Mouse (Mus musculus): Measurements from ENCODE around the gene Prss23.

Gene Prss23

DNA sequence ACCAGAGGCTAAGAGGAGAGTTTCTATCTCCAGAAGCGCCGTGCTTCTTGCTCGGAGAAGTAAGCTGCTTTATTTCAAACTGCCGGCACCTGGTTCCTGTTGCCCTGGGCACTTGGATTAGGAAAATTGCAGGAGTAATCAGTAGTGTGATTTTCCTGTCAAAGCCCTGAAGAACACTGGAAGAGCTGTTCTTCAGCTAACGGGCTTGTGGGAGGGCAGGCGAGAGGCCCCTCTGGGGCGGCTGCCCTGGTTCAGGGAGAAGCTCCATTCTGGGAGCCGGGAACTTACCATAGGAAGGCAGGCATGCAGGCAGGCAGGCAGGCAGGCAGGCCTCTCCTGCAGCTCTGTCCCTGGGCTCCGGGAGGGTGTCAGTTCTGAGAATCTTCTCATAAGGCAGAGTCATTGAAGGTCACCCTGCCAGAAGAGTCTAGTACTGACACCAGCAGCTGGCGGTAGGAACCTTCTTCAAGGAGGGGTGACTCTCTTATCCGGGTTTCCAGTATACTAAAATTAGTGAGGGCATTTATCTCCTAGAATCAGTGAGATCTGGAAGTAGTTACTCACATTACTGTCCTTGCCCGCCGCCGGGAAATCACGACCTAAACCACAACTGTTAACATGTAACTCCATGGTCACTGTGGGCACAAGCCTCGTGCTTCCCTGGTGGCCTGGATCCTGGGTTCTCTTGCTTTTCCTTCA, at the start of gene Prss23:
Gene Prss23, minus strand, starts transcription at position 457 of the 699 bp plus-strand sequence.
- in situ Hi-C loops (cut with MboI, MseI), result no loop called here

DNA sequence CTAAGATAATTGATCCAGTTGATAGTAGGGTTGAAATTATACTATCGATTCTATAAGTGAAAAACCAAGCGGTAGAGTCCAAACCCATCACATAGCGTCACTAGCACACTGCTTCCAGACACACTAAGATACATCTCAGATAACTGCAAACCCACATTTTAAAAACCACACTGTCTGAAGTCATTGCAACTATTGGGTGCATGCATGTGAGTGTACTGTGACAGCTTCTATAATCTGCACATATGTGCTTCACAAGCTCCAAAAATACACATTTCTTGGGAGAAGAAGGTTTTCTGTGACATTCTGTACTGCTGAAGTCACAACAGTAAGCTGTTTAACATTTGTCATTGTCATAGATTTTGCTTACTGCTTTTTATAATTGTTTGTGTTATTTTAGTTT, 49.1 kb upstream of the Prss23 start:
- in situ Hi-C loops (cut with MboI, MseI), result no loop called here

DNA sequence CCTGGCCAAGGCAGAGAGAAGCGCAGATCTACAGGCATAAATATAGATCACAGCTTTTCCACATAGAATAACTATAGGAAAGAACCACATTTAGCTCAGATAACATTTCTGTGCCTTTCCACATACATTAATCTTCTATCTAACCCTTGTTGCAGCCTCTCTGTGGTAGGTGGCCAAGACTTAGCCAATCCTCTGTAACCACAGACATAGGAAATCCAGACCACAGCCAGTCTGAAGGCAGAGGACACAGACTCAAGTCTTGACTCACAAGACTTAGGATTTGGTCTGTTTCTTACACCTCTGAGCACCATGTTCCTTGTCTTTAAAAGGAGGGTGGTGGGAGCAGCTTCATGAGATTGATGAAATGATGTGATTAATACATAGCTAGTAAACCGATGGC, 37.6 kb upstream of the Prss23 start:
- in situ Hi-C loops (cut with MboI, MseI), result no loop called here

DNA sequence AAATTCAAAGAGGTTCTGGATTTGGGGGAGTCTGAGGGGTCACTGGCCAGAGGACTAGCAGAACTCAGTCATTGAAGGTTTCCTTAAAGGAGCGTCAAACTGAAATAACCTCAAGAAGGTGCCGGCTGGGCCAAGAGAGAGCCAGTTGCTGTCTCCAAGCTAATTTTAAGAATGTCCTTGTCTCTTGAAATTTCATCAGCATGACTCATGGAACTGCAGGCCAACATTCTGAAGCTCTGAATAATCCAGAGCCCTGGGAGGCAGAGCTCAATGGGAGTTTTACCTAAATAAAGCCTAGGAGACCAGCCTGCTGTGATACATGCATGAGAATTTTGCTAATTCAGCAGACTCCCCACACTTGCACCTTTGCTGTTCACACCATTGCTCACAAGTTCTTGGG, 36.5 kb upstream of the Prss23 start:
- in situ Hi-C loops (cut with MboI, MseI), result no loop called here

DNA sequence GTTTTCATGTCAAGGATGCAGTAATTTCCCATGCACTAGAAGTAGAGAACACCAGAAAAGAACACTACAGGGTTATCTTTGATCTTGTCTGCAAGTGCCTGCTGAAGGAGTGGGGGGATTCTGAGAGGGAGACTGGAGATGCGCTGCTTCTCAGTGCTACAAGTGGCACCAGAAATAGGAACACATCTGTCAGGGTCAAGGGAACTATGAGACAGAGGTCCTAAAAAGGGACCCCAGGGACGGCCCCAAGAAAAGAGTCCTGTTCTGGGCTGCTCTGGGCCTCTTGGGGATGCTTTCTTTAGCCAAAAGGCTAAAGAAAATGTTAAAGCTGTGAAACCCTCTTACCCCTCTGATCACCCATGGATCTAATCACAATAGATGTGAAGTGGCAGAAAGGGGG, 35.2 kb upstream of the Prss23 start:
- in situ Hi-C loops (cut with MboI, MseI), result no loop called here

DNA sequence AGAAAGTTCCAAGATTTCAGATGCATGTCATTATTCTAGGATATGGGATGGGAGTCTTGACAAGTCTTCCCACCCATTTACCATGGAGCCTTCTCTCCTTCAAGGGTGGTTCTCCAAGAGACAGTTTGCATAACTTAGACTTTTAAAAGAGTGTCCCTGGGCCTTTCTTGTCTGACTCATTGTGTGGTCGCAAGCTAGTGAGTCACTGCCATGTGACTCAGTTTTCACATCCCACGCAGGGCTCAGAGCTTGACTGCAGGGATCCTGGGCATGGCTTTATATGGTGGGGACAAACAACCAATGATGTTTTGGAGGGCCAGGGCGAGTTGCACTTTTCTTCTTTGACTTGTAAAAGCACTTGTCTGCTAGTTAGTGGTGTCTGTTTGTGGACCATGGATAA, 34.0 kb upstream of the Prss23 start:
- in situ Hi-C loops (cut with MboI, MseI), result no loop called here

DNA sequence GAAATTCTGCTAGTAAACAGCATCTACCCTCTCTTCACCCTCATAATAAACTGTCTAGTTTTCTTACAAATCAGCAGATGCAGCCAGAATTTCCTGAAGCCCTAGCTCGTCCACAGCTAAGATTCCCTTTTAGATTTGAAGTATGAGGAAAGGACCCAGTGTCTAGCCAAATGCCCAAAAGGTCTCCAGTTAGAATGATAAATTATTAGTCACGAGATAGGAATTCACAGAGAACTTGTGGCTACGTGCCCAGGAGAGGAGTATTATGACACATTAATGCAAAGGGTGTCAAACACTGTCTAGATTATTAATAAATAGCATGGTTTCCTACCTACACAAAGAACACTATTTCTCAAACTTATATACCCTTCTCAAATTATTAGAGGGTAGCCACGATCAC, 32.6 kb upstream of the Prss23 start:
- in situ Hi-C loops (cut with MboI, MseI), result no loop called here

DNA sequence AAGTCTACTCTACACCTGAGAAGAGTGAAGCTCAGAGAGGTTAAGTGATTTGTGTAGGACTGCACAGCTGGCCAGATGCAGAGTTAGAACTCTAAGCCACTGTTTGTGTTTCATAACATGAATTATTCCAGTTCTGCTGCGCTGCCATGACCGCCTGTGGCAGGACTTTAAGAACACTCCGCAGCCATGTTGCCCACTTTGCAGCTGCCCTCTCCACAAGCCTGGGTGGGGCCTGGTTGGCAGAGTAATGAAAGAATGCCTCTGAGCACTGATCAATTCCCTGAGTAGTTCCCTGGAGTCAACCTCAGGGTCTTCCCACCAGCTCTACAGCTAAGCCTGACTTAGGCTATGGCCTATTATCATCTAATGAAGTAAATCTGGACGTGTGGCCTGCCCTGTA, 32.1 kb upstream of the Prss23 start:
- in situ Hi-C loops (cut with MboI, MseI), result no loop called here

DNA sequence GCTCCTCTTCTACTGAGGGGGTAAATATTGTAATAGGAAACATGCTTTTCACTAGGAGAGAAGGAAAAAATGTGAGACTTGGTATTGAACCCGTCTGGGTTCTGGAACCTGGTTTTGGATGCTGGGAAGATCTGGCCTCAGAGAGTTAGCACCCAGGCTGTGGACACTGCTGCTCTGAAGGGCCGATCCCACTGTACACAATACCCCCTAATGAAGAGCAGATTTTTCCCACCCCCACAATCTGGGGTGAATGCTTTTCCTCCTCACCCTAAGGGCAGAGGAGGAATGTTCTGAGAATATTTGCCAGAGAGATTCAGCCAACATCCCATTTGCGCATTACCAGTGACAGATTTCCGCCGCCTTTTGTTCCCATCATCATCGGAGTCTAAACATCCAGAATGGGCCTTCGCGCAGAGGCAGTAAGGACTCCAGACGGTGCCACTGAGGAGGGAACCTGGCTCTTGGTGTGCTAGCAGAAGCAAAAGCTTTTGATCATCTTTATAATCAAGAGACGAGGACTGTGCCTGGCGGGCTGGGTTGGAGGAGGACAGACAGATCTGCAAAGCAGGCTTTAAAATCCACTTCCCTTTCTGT, 31.6 kb upstream of the Prss23 start:
- in situ Hi-C loops (cut with MboI, MseI), result no loop called here

DNA sequence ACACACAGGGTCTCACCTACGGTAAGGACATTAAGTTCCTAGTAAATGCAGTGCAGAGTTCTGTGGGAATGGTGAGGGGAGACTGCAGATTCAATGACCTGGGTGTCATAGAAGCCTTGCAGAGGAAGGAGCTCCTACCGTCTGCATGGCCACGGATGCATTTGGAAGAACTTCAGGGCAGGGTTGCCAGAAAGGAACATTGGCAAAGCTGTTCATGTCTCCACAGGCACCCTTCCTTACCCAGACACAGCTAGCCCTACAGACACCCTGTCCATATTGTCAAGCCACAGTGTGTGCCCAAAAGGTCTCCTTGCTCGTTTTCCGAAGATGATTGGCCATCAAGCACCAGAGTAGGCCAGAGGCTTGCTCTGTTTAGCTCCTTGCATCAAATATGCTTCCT, 30.1 kb upstream of the Prss23 start:
- in situ Hi-C loops (cut with MboI, MseI), result no loop called here

DNA sequence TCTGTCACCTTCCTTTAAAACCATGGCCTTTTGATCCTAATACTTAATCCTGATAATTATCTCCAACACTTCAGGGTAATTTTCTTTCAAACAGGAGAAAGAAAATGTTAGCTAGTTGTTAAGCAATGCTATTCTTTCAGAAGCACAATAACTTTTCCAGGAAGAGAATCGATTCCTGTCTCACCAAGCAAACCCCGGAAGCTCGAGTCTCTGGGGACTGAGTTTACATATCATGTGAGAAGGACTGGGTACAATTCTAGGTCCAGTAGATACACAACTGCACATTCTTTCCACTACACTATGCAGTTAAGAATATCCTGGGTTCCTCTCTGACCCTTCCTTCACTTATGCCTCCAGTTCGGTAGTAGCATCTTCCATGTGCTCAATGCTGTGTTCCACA, 29.7 kb upstream of the Prss23 start:
- in situ Hi-C loops (cut with MboI, MseI), result no loop called here

DNA sequence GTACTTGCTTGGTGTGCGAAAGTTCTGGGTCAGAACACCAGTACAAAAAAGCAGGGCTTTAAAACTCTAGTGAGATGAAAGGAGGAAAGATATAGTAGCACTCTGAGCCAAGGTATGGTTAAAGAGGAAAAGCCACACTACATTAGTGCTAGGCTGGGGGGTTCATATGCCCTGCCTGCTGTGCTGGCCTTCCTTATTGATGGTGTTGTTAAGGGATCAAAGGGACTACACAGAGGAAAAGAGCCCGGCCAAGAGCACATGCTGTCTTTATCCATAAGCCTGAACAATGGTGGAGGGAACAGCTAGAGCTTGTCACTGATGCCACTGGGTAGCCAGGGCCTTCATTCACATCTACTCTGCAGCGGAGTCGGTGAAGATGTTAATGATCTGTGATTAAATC, 28.2 kb upstream of the Prss23 start:
- in situ Hi-C loops (cut with MboI, MseI), result no loop called here

DNA sequence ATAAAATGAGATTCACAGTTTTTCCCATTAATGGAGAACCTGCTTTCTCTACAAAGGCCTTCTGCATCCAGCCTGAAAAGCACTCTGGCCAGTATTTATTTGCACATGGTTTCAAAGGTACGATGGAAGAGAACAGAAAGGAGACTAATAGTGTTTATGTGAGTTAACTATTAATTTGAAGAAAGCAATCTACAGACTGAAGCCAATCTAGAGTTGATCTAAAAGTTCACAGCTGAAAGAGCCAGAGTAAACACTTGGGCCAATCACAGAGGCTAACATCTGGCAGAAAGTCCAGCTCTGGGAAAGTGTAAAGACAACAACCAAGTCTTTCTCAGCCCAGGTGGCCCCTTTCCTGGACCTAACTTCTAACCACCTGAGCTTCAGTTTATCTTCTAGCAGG, 27.1 kb upstream of the Prss23 start:
- in situ Hi-C loops (cut with MboI, MseI), result no loop called here

DNA sequence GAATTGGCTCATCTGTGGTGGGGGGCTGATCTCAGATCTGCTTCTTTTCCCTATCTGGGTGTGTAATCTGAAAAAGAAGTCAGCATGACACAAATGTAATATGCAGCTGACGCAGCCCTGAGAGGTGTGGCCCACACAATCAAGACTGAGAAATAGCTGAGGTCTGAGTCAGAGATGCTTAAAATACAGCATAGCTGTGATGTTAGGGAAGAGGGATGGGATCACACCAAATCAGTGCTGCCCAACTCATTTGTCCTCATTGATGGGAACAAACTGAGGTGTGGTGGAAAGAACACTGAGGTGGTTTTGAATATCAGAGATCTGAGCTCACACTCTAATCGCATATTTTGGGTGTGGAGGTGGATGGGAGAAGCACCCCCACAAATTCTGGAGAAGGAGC, 14.0 kb upstream of the Prss23 start:
- in situ Hi-C loops (cut with MboI, MseI), result no loop called here

DNA sequence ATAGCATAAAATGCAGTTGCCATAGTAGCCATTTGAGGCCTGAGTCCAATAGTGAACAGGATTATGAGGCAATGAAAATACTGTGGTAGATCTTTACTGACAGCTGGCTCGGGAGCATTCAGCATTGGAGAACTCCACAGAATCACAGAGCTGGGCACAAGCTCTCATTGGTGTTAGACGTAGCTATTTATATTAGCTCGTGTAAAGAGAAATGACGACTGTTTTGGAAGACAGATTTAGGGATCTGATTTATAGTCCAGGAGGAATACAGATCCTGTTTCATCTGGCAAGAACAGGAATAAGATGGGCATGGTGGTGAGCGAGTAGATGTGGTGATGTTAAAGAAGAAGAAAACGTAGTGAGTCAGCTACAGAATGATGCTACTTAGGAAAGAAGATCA, 12.4 kb upstream of the Prss23 start:
- in situ Hi-C loops (cut with MboI, MseI), result no loop called here

DNA sequence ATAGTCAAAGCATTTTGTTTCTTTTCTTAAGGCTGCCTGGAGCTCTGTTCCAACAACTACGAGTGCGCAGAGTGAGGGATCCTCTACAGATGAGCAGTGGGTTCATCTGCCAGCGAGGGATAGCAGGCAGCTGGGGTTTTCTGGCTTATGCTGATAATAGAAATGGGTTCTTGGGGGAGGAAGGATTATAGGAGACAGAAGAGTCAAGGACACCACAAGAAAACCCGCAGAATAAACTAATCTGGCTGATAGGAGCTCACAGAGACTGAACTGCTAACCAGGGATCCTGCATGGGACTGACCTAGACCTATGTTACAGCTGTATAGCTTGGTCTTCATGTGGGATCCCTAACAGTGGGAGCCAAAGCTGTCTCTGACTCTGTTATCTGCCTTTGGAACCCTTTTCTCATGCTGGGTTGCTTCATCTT, 456 bp upstream of the Prss23 start:
- in situ Hi-C loops (cut with MboI, MseI), result no loop called here

DNA sequence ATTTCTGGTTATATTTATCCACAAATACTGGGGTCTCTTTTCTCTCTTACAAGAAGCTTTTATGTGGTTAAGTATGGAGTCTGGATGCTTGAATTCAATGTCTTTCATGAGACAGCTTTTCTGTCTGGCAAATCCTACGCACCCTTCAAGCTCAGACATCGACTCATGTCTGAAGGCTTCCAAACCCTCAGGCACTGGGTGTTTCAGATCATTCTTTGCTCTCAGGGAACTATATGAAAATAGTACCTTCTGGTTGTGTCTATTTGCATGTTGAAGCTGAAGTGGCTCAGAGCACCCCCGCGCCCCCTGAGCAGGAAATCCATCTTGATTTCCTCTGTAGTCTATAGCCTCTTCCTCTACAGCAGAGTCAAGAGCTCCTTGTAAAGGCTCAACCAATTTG, 3.2 kb downstream of the Prss23 start:
- in situ Hi-C loops (cut with MboI, MseI), result no loop called here

DNA sequence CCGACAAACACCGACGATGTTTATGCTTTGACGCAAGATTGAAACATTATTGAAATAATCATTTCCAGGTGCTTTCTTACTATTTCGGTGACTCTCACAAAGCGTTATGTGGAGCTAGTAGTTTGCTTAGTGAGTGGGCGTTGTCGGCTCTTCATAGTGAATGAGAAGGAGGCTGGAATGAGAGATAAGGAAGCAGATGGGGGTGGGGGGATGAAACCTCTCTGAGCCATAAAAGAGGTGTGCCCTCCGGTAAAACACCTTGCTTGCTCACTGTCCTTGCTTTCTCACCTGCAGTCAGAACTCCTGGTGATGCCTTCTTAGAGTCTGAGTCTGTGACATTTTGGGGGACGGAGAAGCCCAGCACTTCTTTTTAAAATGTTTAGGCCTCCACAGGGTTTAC, 4.8 kb downstream of the Prss23 start:
- in situ Hi-C loops (cut with MboI, MseI), result no loop called here

DNA sequence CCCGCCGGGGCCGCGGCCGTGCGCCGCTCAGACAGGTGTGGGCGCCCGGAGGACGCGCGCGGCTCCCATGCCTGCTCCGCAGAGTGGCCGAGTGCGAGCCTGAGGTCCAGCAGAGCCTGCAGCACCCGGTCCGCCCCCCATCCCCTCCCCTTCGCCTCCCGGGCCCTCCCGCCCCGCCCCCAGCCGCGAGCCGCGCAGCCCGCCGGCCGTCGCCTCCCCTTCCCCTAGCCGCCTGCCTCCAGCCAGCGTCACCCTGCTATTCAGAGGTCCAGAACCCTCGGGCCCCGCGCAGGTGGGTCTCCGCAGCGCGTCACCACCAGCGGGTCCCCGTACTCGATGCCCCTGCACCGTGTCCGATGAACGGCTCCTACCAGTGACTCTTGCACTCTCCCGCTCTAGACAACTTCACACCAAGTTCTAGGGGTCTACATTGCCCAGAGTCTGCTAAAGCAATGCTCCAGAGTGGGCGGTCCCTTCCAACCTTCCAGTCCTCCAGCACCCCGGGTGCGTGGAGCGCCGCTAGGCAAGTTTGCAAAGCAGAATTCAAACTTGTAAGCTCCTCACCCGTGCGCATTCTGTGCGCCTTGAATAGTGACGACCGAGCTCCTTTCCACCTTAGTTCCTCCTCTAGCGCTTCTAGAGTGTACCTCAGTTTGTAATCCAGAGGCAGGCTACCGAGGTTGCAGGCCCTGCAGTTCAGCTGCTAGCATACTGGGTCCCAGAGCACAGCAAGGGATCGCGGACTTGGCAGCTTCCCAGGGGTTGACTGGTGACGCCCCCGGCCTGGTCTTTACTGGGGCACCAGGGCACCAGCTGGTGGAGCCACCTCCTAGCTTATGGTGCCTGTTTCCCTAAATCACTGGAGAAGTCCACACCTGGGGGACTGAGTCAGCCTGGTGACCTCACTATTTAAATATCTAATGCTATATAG, 9.3 kb downstream of the Prss23 start:
- in situ Hi-C loops (cut with MboI, MseI), result no loop called here

DNA sequence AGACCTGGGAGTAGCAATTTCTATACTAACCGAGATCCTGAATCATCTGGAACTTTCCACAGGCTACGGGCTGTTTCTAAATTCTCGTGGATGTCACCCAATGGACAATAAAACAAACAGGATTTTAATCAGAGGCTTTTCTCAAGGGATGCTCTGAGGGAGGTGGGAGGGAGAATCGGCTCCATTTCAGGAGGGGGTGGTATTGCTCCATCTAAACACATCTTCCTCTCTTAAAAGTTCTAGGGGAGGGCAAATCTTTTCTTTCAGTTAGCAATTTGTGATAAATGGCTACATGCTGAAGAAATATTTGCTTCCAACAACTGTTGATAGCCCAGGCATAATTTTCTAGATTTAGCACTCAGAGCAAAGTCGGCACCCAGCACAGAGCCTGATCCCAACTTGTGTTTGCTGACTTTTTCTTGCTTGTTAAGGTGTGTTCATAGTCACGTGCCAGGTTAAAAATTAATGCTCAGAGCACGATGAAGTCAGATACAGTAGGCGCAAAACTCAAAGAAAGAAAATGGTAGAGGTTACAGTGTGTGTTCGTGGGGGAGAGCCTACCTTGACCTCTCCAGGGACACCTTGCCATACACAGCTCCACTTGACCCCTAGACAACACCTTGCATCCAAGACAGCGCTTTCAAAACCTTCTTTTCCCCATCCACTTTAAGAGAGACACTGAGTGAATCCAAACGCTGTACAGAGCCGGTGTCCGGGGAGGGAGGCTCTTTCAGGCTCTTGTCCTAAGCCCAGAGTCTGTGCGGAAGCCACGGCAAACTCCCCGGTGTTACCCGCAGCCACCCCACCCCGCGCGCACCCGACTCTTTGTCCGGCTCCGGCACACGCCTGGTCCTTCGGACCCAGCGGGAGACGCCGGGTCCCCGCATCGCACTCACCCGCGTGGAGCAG, 10.2 kb downstream of the Prss23 start:
- in situ Hi-C loops (cut with MboI, MseI), result no loop called here

DNA sequence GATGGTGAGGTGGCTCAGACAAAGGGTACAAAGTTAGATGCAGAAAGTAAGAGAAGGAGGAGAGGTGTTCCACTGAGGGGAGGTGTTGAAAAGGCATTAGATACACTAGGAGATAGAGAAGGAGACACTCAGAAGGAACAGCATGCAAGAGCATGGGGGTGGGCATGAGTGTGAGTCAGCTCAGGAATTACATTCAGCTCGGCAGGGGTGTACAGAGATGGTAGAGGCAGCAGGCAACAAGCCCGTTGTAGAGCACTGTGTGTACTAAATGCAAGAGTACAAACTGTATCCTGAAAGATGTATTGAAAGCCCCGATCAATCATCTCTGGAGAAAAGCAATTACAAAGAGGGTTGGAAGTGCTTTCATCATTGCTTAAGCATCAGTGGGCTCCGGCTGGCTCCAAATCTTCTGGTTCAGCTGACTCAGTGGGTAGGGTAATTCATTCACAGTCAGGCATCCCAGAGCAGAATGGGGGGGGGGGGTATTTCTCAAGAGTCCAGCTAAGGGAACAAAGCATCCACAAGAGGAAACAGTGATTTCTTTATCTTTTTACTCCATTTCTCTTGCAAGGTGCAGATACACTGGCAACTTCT, 15.0 kb downstream of the Prss23 start:
- in situ Hi-C loops (cut with MboI, MseI), result loop anchor here (5.0 kb wide), 1 partner anchor 330 kb away; no protein-coding TSS in a partner anchor

Measured in T-helper 1 cell (primary cell).